Mouse (Mus musculus) layer of hippocampus, adult 9-10 months (tissue): ENCODE data around the gene Tnfrsf21.

ENCODE experiments used
- DNase-seq: peaks from one replicate; pipeline ENCODE4 v3.0.0; 2022; ENCODE audit warnings: low spot score

The Tnfrsf21 gene

DNA sequence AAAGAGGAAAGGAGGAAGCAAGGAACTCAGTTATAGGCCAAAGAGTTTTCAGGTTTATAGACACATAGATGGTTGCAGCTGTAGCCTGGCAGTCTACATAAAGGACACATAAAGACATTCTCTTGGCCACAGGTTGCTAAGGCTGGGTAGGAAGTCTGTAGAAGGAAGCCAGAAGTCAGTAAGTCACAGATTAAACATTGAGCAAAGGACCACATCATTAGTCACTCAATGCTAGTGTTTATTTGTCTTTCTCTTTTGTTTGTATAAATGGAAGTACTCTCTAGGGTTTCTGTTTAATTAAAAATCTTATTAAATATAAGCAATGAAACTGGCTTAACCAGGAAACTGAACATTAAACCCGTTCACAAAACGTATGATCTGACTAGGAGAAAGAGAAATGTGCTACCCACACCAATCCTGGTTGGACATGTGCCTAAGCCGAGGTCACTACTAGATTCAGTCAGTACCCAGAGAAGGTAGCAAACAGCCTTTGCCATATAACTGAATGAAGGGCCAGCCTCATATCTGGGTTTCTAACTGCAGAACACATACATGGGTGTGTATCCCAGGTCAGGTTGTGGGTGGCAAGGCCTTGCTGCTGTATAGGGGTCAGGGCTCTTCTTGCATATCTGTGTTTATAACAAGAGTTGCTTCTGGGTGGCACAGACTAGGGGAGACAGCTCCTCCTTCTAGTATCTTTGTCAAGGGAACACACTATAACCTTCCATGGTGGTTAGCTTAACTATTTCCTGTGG, 113.9 kb downstream of the Tnfrsf21 start:
- DNase-seq = no peak

GRCm38 (mm10) chr17:43130870-43131264, 114.5 kb downstream of the Tnfrsf21 start:
- DNase-seq = no peak

DNA sequence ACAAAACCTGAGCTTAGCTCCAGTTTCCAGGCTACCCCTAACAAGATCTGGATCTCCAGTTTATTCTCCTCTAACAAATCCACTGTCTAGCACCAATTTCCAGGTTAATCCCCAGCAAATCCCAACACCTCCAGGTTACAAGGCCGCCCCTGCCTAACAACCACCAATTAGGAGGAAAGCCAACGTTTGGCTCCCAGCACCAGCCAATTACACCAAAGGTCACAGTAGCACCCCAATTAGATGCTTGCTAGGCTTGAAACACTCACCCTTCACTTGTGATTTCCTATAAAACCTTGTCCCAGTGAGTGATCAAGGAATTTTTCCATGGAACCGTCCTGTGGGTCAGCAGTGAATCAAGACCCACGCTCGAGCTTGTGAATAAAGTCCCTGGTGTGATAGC, 116.1 kb downstream of the Tnfrsf21 start:
- no peak for DNase-seq

GRCm38 (mm10) chr17:43133106-43133505, 116.8 kb downstream of the Tnfrsf21 start:
- DNase-seq = no peak

DNA sequence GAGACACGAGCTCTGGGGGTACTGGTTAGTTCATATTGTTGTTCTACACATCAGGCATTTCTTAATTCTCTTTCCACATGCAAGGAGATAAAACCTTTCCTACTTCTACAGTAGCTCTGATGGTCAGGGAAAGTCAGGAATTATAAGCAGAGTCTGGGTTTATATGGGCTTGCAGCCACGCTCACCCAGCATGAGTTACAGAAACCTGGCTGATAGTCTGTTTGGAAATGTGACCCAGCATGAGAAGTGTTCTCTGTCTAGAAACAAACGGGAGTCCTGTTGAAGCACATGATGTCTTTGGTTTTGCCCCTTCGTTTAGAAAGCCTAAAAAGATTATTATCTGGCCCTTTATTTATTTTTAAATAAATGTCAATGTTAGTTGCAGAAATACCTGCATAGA, 118.6 kb downstream of the Tnfrsf21 start:
- no peak for DNase-seq

DNA sequence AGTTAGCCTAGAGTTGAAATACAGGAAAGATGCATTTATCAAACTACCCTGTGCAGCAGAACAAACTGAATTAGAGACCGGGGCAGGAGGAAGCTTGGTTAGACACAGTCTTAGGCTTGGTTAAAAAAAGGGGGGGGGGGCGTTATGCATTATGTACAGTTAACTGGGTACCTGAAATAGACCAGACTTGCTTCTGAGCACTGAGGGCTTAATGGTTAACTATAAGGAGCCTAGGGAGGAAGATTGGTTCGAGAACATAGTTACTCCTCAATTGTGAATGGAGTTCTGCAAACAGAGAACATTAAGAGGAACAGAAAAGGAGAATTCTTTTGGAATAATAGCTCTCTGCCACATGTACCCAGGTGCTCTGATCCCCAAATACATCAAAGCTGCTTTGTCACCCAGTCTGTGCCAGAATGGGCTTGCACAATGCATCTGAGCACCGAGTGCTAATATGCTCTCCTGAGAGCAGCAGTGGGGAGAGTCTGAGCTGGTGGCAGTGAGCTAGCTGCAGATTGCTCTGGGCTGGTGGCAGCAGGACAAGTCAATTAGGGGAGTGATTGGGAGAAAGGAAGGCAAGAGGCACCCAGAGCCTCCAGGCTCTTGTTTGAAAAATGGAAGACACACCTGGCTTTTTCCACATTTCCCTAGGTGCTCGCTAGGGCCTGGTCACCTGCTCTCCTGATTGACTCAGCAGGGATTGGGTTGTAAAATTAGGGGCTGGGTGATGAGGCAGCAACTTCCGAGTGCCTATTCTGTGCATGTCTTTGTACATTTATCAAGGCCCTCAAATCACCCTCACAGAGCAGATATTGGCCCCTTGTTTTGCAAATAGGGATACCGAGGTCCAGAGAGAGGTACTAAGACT, 119.3 kb downstream of the Tnfrsf21 start:
- no peak for DNase-seq

DNA sequence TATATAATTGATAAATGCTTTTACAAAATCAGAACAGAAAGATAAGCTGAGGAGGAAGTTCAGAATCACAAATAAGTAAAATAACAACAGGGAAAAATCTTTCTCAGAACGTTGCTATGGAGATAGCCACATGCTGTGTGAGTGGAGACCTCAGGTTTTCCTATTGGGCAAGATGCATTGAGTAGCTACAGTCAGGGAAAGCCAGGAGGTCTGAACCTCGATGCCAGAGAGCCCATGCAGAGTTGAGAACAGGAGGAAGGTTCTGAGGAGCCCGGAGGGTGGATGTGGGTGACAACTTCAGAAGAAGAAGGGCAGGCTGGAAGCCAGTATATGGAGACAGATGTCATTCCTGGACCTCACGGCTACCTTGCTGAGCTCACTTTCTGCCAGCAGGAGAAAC, 120.4 kb downstream of the Tnfrsf21 start:
- no peak for DNase-seq

- DNase-seq = no peak
Observed at GRCm38 (mm10) chr17:43137838-43138237, 121.5 kb downstream of the Tnfrsf21 start.

- DNase-seq = no peak
Observed at GRCm38 (mm10) chr17:43138356-43138755, 122.0 kb downstream of the Tnfrsf21 start.
